10 mouse cellular contexts compared by ENCODE assay signal in genomic region chr12:5101411-5102024, GRCm38 (mm10).
A peak's percentile ranks its signal among the peaks of the same experiment; 100 is the strongest.
DNase-seq lines count a peak whose midpoint lies in the region; ATAC-seq and TF ChIP-seq lines count a peak whose summit lies in the region.
"Had no signal": no experiment of that assay in that cellular context is flagged by ENCODE, and none has a peak within 500 bp of the region (broad histone marks: within the 10 kb centered on the region; RNA-seq: fewer than 3 reads in every experiment).

No protein-coding gene starts in this region.

- H3K4me1 ChIP-seq in intestine, embryonic 16.5 days (ENCODE audit: control insufficient read depth, insufficient read depth, low read length): 0 out of 2 replicates have a peak, but pooled peaks cover 3% of the 10 kb centered on the region
- H3K4me1 ChIP-seq in intestine, postnatal 0 days (replicated peaks; ENCODE audit: control insufficient read depth, insufficient read depth, low read length): no peaks in the 10 kb centered on the region

- DNase-seq in MN1 (ENCODE audit: low spot score): peak; percentile 35
- DNase-seq in adrenal gland, postnatal 10 days: peak; percentile 79
- peak; percentile 61 for DNase-seq in kidney, postnatal 14 days
- DNase-seq in urinary bladder, postnatal 14 days (ENCODE audit: low spot score): no peak
- DNase-seq in thymus, postnatal 25 days: no peak

- no peaks in the 10 kb centered on the region for H3K36me3 ChIP-seq in intestine, embryonic 16.5 days (ENCODE audit: control insufficient read depth, insufficient read depth, low read length)
- no peaks in the 10 kb centered on the region for H3K36me3 ChIP-seq in intestine, postnatal 0 days (ENCODE audit: control insufficient read depth, insufficient read depth)
- H3K36me3 ChIP-seq: heart, embryonic 13.5 days had no signal

- no peak overlapping the region for H3K4me3 ChIP-seq in intestine, embryonic 16.5 days (ENCODE audit: low read length)
- H3K4me3 ChIP-seq in intestine, postnatal 0 days (ENCODE audit: low read depth, low read length): no peak overlapping the region
- H3K4me3 ChIP-seq: embryonic facial prominence, embryonic 13.5 days; heart, embryonic 13.5 days had no signal

- H3K4me2 ChIP-seq in intestine, embryonic 16.5 days (ENCODE audit: low read depth, low read length): no peak overlapping the region
- no peak overlapping the region for H3K4me2 ChIP-seq in intestine, postnatal 0 days (replicated peaks; ENCODE audit: low read depth)
- H3K4me2 ChIP-seq: embryonic facial prominence, embryonic 13.5 days; heart, embryonic 13.5 days had no signal

- H3K27ac ChIP-seq in intestine, embryonic 16.5 days (ENCODE audit: low read length): no peak overlapping the region
- H3K27ac ChIP-seq in intestine, postnatal 0 days (ENCODE audit: low read depth, low read length): no peak overlapping the region
- H3K27ac ChIP-seq: embryonic facial prominence, embryonic 13.5 days; heart, embryonic 13.5 days; liver, embryonic 14.5 days had no signal

- WGBS in intestine, embryonic 16.5 days: 55% methylated on average over 13 of the region's 13 CpGs
- WGBS in intestine, postnatal 0 days: 61% methylated on average over 13 of the region's 13 CpGs

- ATAC-seq in intestine, embryonic 16.5 days: peak; percentile 21; the same call in 1 of the 2 replicates
- no peak for ATAC-seq in intestine, postnatal 0 days

- no peaks in the 10 kb centered on the region for H3K27me3 ChIP-seq in intestine, embryonic 16.5 days (replicated peaks; ENCODE audit: control insufficient read depth, insufficient read depth, low read length)
- H3K27me3 ChIP-seq in intestine, postnatal 0 days (replicated peaks; ENCODE audit: control insufficient read depth, insufficient read depth, low read length): no peaks in the 10 kb centered on the region
- H3K27me3 ChIP-seq: embryonic facial prominence, embryonic 13.5 days; heart, embryonic 13.5 days had no signal

- no peak overlapping the region for H3K9ac ChIP-seq in intestine, embryonic 16.5 days (ENCODE audit: low read depth, low read length)
- no peak overlapping the region for H3K9ac ChIP-seq in intestine, postnatal 0 days (ENCODE audit: low read depth, low read length)
- H3K9ac ChIP-seq: embryonic facial prominence, embryonic 13.5 days; heart, embryonic 13.5 days; liver, embryonic 14.5 days had no signal

- no peaks in the 10 kb centered on the region for H3K9me3 ChIP-seq in intestine, embryonic 16.5 days (ENCODE audit: control insufficient read depth, low read length)
- H3K9me3 ChIP-seq in intestine, postnatal 0 days (ENCODE audit: control insufficient read depth): no peaks in the 10 kb centered on the region
- H3K9me3 ChIP-seq: embryonic facial prominence, embryonic 13.5 days; heart, embryonic 13.5 days had no signal

- no peak for TF ChIP-seq CTCF in intestine, postnatal 0 days (IDR thresholded peaks at IDR 0.05; ENCODE audit: low read depth)

Comparison
In these comparisons a context has a peak if more than half of its experiments do, and no peak if none do; other contexts are left out.
1. DNase-seq: peak in MN1 (single experiment), adrenal gland, postnatal 10 days (single experiment) and kidney, postnatal 14 days (single experiment); none in urinary bladder, postnatal 14 days (single experiment) and thymus, postnatal 25 days (single experiment).